Mouse (Mus musculus) adrenal gland, postnatal 4 days (tissue): ENCODE measurements around the gene Fam118b. TPM values are rescaled to one million over a fixed set of nuclear protein-coding genes. Genes with fewer than 3 reads are reported as not detected.

Experiments used
- DNase-seq, 2 experiments: peaks; one replicate each; pipeline ENCODE4 v3.0.0; 2021 to 2022; ENCODE audit warnings: low spot score in 2 of 2, mixed read lengths in 2 of 2
- long read RNA-seq, 2 experiments: library from polyadenylated mRNA; stranded (forward); transcript quantifications; one replicate each; pipeline ENCODE4 v2.0.0; 2021
- total RNA-seq, 2 experiments: library from RNA; stranded (reverse); gene quantifications; 2 replicates each; pipeline ENCODE4 v1.2.3; 2021

Gene Fam118b
- 10 to 100 TPM; 12.8 to 13.3 TPM for total RNA-seq
- long read RNA-seq, experiment 1, partial matches to known transcripts: 0 of 2 reads
- long read RNA-seq, experiment 1, other reads (novel, unspliced or antisense): 1 of 2 reads
- long read RNA-seq, experiment 2, partial matches to known transcripts: 1 of 6 reads
- long read RNA-seq, experiment 2, other reads (novel, unspliced or antisense): 2 of 6 reads

DNA sequence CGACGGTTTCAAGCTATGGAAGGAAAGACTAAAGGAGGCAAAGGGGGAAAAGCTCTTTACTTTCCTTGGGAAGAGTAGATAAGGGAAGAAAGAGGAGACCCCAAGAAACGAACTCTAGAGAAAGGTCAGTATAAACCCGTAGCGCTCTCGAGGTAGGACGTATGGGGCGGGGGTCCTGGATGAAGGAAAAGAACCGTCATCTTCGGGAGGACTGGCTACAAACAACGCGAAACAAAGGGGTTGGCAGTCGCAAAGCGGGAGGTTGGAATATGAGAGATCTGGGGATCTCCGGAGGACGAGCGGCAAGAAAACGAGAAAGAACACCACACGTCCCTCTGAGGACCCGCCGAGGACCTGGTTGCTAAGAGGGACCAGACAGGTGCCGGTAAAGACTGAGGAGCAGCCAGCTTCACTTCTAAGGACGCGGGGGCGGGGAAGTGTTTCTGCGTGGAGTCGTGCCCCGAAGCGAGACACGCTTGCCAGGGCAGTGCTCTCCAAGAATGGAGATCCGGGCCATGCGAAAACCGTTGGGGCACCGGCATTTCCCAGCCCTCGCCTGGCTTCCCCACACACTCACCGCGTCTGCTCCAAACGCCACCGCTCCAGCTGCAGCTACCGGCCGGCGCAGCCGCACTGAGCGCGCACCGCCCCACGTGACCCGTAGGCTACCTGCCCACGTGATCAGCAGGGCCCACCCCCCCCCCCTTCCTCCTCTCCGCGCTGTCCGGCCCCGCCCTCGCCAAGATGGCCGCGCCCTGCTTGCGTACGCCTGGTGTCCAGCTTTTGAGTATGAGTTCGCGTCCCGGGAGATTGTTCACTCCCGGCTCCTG is at the start of gene Fam118b, which contains the start of gene Rpusd4:
Fam118b (minus strand) TSS at position 660 of the 830 bp plus-strand sequence.
Rpusd4 (plus strand) TSS at position 720 of the 830 bp plus-strand sequence.
- peak; percentile 77 to 79 for DNase-seq

DNA sequence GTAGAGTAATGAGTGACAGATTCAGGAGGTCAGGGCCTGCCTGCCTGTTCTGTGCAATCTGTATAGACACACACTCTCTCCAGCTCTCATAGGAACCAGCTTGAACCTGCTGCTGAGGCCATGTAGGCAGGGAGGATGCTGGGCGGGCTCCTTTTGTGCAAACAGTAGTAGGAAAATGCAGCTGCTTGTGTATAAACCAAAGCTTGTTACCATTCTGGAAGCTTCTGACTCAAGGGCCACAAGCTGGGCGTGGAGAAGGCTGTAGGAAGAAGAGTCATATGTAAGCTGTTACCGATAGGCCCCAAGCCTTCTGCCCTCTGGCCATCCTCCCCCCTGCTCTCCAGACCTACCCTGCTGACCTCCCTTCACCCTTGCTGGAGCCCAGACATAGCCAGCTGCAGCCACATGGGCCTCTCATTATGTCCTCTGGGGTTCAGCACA is 49.2 kb upstream of the Fam118b start:
- no peak for DNase-seq

DNA sequence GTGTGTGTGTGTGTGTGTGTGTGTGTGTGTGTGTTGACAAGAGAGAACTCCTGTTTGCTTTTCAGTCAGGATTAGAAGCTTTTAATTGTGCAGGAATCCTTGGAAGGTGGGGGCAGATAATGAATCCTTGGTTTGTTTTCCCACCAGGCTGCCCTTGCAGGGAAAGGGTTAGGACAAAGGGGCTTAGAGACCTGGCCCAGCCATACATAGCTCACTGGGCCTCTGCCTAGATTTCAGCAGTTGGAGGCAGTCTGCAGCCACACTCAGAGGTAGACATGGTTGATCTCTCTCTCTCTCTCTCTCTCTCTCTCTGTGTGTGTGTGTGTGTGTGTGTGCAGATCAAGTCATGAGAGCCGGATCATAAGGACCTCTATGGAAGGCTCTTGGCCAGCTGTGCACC is 46.6 kb upstream of the Fam118b start:
- DNase-seq: no peak

DNA sequence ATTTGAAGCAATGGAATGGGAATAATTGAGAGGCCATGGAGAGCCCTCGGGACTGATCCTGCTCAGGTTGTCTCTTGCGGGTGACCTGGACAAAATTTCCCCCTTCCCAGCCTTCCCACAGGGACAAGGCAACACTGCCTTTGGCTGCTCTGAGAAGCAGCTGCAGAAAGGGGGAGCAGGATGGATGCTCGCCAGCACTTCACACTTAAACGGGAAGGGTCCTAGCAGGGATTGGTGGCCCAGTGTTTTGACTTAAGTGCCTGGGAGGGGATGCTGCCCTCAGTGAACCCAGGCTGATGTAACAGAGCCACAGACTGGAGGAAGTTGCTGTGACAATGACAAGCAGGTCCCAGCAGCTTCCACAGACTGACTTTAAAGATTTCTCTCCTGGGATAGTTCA is 46.0 kb upstream of the Fam118b start:
- no peak for DNase-seq

DNA sequence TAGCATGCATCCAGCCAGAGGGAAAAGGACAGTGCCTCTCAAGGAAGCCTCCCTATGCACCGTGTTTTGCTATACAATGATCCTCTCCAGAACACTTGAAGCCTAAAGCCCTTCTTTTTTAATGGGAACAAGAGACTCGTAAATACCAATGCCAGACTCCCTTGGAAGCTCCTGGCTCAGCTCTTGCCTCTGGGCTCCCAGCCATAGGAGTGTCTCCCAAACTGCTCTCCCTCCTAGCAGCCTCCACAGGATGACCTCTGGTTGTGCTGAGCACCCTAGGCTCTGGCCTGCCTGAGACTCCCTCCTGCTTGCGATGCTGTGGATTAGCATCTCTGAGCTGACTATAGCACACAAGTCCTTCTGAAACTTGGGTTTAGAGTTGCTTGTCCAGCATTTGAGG is 44.9 kb upstream of the Fam118b start:
- DNase-seq: no peak

DNA sequence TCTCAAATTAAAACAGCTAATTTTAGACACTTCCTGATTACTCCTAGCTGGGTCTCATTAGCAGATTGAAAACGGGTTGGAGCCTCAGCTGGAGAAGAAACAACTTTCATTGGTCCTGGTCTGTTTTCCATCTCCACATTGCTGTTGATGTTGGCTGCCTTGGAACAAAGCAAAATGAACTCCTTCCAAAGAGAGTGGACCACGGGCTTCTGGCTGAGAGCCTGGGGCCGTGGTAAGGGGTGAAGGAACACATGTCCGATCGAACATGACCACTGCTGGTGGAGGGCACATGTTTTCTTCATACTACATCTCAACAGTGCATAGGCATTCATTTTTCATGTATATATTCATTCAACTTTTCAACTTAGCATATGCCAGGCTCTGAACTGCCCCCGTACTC is 42.8 kb upstream of the Fam118b start:
- DNase-seq: no peak

DNA sequence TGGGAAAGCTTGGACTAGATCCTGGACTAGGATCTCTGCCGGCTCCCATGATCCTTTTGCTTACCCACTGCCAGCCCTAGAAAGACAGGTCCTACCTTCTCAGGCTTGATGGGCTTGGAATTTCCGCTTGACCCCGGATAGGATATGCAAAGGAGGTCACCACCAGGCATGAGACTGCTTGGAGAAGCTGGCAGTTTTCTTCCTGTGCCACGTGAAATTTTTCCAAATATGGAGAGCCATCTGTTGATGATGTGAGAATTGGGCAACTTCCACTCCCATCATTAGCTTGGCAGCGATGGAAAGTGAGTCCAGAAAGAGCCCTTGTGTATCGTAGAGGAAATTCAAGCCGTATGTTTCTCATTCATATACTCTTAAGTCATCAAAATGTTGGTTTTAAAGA is 39.9 kb upstream of the Fam118b start:
- no peak for DNase-seq

DNA sequence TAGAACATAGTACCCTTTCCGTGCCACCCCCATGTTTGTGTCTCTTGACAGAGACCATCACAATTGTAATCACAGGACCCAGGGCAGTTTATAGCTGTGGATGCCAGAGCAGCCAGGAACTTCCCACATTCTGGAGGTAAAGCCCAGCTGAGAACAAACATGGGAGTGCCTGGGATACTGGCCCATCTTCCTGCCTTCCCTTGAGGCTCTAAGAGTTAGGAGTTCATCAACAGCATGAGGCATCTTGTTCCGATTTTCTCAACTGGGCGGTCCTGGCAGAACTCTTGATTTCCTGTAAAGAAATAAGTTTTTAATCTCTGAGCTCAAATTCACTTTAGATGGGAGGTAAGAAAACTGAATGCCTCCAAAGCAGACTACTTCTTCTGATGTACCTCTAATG is 34.6 kb upstream of the Fam118b start:
- DNase-seq: no peak

DNA sequence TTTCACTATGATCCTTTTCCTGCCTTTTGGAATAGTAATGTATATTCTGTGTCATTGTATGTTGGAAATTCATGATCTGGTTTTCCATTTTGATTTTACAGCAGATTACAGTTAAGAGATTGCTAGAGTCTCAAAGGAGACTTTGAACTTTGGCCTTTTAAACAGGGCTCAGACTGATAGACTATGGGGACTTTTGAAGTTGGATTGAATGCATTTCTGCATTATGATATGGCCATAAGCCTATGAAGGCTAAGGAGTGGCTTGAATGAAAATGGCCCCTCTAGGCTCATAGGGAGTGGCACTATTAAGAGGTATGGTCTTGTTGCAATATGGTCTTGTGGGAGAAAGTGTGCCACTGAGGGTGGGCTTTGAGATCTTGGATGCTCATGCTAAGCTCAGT is 30.2 kb upstream of the Fam118b start:
- DNase-seq: no peak

DNA sequence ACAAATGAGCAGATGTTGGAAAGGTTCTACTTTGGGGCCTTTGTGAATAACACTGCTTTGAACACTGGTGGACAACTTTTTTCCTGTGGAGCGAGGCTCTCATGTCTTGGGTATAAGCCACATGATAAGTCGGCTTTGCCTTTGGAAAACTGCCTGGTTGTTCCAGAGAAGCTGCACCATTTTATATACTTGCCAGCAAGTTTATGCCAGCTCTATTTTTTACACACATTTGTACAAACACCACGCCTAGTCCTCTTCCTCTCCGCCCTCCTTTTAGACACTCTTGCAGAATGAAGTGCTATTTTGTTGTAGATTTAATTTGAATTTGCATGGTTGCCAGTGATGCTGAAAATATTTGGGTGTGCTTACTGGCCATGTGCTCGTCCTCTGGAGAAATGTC is 25.9 kb upstream of the Fam118b start:
- DNase-seq: no peak

DNA sequence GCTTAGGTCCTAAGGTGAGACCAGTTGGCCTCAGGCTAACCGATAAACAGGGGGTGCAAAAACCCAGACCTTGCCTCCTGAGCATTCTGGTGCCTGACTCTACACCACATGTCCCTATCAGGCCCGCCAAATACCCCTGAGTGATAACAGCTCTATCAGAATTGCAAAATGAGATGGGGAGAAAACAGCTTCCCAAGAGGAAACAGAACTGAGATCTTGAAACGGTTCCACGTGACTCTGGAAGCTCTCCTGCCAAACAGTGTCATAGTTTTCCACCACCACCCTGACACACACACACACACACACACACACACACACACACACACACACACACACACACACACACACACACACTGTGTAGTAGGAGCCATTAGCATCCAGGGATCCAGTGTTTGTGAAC is 23.3 kb upstream of the Fam118b start:
- no peak for DNase-seq

DNA sequence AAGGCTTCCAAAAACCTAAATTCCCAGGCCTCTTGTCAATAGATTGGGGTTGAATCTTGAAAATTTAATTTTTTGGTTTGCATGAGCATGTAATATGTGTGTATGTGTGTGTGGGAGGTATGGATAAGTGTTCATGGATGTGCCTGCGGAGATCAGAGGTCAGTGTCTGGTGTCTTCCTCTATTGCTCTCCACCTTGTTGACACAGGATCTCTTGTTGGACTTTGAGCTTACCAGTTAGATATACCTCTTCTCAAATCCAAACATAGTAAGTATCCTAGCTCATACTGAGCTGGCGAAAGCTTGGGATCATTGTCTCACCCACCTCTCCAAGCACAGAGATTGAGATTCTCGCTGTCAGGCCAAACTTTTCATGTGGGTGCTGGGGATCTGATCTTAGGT is 22.8 kb upstream of the Fam118b start:
- no peak for DNase-seq

DNA sequence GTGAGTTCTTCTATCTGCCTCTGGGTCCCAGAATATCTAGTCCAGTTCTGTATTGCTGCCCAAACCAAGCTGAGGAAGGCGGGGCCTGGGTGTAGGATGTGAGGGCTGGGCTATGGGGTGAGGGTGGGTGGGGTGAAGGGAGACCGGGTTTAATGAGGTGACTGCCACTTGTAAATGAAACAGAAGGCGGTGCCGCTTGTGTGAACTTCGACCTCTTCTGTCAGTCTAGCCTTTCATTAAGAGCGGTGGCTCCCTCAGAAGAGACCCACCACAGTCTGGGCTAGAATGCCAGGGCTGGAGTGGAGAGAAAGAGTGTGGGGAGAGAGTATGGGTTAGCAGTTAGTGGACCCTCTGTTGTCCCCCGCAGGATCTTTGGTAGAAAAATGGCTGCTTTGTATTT is 22.4 kb upstream of the Fam118b start:
- DNase-seq: no peak

DNA sequence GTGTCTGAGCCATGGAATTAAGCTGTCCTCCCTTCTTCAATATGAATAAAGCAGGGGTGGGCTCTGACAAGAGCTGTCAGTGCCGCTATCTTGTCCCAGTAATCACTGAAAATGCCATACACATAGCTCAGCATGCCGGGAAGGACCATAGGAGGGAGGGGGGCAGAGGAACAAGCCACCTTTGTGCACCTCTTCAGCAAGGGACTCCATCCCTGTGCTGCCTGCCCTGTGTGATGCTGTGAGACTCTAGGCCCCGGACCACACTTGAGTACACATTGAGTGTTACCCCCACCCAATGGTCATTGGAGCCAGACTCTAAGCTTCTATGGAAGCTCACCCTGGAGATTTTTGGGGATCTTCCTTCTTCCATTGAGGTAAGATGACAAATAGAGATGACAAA is 18.7 kb upstream of the Fam118b start:
- no peak for DNase-seq

DNA sequence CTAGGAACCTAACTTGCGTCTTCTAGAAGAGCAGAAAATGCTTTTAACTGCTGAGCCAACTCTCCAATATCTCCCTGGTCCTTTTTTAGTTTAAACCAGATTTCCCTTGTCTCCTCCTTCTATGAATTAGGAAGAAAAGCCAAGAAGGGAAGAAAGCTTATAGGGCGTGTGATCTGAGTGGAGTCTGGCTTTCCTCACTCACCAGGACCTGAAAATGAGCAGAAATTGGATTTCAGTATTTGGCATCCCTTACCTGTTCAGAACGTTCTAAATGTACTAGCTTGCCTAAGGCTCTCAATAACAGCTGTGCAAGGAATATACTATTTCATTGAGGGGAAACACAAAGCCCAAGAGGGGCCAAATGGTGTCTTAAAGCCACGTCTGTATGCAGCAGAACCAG is 16.7 kb upstream of the Fam118b start:
- DNase-seq: no peak

DNA sequence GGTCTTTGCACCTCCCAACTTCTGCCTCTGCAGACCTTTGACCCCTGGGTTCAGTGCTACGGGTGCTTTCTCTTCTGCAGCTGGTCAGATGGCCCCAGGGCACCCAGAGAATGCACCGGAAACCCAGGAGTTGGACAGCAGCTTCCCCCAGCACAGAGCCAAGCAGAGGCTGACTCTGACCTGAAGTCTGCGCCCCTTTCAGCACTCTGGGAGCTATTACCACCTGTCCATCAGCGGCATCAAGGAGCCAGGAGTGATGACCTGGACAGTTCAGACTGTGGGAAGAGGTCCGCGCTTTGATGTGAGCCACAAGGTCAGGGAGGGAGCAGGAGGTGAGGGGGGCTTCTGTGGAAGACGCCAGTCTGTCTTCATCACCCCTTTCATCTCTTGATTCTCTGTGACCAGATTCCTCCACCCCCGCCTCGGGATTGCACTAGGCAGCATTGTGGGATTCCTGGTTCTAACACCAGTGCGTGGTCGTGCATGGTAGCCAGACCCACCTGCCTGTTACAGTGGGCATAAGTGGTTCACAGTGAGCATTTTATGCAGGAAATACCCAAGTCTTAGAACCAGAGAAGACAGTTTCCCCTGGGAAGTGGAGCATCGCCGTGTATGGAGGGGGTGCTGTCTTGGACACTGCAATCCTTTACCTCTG is 15.9 kb upstream of the Fam118b start:
- no peak for DNase-seq

DNA sequence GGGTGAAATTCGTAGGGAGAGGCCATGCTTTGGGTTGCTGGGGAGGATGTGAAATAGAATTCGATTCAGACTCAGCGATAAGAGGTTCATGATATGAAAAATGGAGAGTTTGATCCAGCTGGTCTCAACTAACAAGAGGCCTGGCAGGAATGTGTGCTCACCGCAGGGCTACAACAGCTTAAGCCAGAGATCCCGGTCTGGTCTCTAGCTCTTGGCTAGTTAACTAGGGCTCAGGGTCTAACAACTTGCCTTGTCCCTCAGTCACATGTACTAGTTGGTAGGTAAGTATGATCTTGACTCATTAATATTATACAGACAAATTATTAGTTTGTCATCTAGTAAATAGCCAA is 15.2 kb upstream of the Fam118b start:
- DNase-seq: no peak

DNA sequence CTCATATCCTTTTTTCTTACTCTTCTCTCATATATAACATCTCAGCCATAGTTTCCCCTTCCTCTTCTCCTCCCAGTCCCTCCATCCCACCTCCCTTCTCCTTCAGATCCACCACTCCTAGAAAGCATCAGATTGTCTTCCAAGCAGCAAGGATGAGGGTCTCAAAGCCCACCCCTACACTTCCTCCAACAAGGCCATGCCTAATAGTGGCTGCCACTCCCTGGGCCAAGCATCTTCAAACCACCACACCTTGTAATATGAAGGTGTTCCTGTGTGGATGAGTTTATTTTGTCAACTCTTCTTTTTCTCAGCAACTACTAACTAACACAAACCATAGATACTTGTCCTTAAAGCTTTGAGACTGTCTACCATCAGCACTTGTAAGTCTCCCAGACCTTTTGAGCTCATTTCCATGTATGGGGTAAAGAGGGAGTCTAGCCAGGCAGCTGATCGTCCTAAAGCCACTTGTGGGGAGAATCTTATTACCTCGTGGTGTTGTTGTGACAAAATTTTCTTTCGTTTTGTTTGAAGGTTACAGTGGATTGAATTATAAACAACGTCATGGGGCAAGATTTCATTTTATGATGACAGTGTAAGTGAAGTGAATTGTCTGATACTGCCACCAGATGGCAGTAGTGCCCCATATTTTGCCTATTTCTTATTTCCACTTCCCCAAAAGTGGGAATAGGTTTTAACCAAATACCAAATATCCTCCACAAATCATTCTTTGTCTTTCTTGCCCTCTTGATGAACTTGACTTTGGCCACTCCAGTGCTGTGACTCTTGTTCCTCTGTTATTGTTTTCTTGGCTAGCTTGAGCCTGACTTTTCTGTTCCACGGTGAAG is 14.6 kb upstream of the Fam118b start:
- DNase-seq: peak in 1 of 2 experiments; percentile 21

DNA sequence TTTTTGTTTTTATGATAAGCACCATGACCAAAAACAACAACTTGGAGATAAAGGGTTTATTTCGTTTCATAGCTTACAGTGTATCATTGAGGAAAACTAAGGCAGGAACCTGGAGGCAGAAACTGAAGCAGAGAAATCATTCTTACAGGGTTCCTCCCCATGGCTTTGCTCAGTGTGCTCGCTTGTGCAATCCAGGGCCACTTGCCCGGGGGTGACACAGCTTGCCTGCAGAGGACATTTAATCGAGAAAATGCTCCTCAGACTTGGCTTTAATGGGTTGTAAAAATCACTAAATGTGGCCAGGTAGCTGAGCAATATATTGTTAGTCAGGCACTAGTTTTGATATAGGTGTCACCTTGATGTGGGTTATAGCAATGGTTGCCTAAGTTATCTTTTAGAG is 10.8 kb upstream of the Fam118b start:
- no peak for DNase-seq

DNA sequence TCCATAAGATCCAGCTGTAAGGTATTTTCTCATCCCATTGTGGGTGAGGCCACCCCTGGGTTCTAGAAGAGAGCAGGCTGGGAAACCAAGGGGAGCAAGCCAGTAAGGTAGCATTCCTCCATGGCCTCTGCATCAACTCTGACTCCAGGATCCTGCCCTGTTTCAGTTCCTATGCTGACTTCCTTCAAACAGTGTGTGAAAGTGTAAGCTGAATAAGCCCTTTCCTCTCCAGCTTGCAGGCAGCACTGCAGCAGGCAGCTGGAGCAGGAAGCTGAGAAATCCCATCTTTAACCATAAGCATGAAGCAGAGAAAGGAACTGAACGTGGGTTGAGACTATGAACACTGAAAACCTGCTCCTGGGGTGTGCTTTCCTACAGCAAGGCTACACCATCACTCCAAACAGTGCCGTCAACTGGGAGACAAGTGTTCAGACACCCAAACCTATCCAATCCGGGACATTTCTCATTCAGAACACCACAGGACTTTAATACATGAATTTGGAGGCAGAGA is 10.3 kb upstream of the Fam118b start:
- DNase-seq: no peak

DNA sequence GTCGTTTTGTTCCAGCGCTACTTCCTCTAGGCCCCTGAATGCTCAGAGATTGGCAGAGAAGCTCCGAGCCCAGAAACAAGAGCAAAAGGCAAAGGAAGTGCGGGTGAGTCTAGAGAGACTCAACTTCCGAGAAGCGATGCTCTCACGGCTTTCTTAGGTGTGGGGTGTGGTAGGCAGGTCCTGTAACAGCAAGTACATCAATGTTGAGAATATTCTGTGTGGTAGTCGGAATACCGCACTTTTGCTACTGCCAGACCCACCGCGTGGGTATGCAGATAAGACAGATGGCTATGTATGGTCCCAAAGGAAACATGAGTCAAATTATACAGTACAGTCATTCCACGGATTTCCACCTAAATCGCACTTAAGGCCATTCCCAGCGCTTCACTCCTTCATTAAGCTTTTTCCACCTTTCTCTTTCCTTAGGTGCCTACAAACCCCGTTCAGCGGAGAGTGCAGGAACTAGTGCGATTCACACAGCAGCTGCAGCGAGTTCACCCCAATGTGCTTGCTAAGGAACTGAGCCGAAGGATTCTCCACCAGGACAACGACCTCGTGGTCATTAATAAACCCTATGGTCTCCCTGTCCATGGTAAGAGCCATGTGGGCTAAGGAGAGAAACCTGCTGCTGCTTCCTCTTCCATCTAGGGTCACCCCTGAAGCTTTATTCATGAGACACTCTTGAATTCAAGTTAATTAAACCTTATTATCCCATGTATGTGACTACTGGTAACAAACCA is 541 bp upstream of the Fam118b start:
- no peak for DNase-seq
